Mouse (Mus musculus) adrenal gland (tissue): ENCODE data around the gene Nbas.

Source experiments
- intact Hi-C: fragments of 180-260 bp; cut with DNase I; formaldehyde crosslinking; loops from one replicate; pipeline ENCODE4 v1.15.1; 2025

Nbas gene

DNA sequence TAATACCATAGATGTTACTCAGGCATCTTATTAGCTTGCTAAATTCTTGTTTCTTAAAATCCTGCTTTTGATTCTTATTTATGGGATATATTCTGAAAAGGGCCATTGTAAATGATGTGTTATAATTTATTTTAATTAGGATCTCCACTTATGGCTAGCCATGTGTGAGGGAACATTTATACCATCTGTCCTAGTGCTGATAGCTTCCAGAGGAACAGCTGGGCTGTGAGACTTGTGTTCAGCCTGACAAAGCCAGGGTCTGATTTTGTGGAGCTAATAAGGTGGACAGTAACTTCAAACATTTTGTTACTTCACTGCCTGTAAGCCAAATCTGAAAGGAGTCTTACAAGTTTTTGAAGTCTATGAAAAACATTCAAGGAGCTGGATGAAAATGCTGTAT, 113.1 kb downstream of the Nbas start:
- intact Hi-C loops, result no loop called here

- intact Hi-C loops, result no loop called here
Measured at GRCm38 (mm10) chr12:13389644-13390043, 120.7 kb downstream of the Nbas start.

DNA sequence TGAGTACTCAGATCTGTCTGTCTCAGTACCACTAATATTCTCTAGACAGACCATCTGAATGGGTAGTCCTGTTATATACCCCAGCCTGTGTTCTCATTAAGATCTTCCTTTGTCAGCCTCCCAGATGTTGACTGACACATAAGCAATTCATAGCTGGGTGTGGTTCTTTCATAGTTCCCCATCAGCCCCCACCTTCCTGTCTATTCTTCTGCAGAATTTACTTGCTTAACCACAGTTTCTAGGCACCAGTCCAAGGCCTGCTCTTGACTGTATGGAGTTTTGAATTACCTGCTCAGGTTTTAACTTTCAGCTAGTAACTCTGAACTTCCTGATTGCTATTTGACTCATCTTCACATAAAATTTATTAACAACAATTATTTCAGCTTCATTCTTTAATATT, 141.3 kb downstream of the Nbas start:
- intact Hi-C loops, result no loop called here

DNA sequence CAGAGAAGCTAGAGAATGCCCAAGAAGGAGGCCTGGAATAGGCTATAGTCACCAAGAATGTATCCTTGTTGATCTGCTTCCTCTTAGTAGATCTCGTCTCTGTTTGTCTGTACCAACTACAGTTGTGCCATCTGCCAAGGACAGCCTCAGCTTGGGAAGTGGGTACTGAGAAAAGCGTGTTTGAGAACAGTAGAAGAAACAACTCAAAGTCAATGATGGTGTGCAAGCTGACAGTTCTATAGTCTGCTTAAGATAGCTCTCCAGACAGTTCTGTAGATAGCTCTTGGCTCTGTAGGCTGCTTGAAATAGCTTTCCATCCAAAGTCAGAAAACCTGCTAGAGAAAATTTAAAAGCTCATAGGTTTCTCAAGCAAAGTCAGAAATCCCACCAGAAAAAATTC, 149.7 kb downstream of the Nbas start:
- intact Hi-C loops, result no loop called here

- intact Hi-C loops, result no loop called here
Measured at GRCm38 (mm10) chr12:13430219-13430618, 161.3 kb downstream of the Nbas start.

GRCm38 (mm10) chr12:13444653-13445431, 175.9 kb downstream of the Nbas start:
- intact Hi-C loops, result no loop called here

GRCm38 (mm10) chr12:13445486-13446065, 176.6 kb downstream of the Nbas start:
- intact Hi-C loops, result no loop called here

GRCm38 (mm10) chr12:13448916-13449315, 180.0 kb downstream of the Nbas start:
- intact Hi-C loops, result no loop called here

GRCm38 (mm10) chr12:13452050-13452449, 183.1 kb downstream of the Nbas start:
- intact Hi-C loops, result no loop called here

- intact Hi-C loops, result no loop called here
Measured at GRCm38 (mm10) chr12:13460223-13460853, 191.4 kb downstream of the Nbas start.

DNA sequence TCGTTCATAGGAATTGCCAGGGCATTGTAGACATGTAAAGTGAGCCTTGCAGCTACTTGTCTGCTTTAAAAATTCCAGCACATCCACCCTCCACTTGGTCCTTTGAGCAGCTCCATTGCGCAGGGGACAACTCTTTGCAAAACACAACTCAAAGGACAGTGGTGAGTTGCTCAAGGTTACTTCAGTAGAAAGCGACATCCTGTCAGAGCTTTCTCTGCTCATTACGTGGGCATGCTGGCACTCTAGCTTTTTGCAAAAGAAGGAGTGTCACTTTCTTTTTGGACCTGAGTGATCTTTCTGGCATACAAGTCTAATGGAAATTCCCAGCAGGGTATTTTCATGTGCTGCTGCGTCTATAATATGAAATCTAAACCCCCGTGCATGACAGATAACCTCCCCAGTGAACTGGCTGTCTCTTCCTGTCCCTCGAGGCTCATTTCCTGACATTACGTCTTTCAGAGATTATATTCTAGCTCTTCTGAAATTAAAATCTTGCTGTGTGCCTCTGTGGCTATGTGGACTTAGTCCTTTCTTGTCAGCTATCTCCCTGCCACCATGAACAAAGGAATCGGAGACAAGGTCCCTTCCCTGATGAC, 192.7 kb downstream of the Nbas start:
- intact Hi-C loops, result no loop called here

DNA sequence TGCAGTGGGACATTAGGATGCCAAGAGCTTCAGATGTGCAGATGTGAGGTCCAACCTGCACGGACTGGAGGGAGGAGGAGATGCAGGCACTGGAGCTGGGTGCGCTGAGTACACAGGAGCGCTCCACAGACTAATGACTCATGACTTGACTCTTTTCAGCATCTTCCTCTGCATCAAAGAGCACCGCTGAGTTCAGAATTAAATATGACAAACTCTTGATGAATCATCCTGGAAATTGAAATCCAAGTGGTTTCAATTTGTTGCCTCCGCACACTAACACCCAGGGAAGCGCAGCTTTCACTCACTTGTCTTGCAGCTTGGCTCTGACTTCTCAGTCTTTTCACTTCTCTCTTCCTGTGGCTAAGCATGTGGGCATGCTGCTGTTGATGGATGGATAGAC, 193.5 kb downstream of the Nbas start:
- intact Hi-C loops, result no loop called here

- intact Hi-C loops, result no loop called here
Measured at GRCm38 (mm10) chr12:13465554-13465953, 196.6 kb downstream of the Nbas start.

DNA sequence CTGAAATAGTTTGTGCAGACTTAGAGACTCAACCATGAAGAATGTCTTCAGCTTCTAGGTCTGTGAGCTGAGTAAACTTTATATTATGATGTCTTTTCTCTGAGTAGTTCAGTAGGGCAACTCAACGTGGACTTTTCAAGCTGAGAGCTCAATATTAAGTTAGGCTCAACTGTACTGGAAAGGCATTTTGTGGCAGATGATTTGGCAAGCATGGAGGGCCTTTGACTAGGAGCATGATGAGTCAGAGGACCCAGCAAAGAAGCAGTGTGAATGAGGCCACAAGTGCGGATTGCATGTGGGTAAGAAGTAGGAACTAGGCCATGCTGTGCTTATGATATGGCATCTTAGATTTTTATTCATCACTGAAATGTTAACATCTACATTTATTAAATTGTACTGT, 205.9 kb downstream of the Nbas start:
- intact Hi-C loops, result no loop called here

DNA sequence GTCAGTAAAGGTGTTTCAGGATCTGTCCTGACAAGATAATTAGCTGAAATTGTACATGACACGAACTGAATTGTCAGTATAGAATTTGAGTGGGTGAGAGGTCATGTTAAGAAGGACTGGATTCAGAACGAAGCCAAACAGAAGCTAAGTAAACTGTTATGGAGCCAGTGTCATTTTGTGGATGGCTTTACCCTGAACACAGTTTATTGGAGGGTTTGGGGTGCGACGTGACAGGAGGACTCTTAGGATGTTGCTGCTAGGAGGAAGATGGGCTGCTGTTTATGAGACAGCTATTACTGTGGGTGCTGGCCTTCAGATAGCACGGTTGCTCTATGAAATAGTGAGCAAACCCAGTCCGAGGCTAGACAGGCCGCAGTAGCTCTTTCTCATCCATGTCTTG, 210.2 kb downstream of the Nbas start:
- intact Hi-C loops, result no loop called here

DNA sequence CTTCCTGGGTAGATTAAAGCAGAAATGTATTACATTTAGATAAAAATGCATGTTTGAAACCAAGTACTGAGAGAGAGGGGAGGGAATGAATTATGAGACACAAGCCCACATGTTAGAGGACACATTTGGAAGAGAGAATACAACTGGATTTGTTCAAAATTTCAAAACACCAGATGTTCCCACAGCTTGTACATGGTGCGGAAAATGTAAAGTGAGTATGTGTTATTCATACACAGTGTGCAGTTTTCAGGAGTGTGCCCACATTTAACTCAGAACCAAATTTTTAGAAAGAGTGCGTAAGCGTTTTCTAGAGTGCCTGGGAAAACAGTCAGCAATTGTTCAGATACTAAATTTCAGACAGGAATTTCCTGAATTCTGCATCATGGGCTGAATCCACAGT, 217.3 kb downstream of the Nbas start:
- intact Hi-C loops, result no loop called here

DNA sequence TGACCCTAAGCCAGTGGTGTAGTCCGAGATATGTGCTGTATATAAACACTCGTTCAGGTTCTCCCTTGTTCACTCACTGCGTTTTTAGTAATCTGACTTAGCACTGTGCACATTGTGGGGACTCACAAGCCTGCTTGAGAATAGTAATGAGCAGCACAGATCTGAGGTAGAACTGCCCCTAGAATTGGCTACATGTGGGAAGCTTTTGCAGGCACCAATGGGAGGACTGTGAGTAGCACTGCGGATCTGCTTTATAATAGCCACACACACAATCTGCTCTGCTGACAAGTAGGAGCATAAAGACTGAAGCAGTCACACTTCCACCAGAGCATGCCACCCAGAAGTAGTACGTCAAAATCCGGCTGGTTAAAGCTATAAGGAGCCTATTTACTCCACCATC, 228.3 kb downstream of the Nbas start:
- intact Hi-C loops, result no loop called here

DNA sequence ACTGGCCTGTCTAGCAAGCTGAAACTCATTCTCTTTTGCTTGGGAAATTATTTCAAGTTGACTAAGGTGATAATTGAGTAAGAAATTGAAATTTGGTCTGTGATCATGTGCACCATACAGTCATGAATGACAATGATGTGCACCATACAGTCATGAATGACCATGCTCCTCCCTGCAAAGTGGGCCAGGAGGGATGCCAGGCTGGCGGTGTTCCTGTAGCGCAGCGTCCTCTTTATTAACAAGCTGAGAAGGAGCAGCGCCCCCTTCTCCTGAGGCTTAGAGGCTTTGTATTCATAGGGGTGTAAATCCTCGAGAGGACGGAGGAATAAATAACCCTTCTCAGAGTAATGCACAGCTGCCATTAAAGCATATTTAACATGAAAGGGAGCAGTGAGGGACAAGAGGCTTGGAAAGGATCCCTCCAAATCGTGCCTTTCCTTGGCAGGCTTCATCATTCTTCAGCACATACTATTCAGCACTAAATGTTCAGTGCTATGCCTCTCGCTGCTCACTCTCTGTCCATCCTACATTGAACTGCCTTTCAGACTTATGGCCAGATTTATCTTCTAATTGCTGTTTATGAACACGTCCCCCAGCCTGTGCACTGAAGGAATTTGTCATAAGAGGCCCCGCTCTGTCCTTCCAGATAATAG, 230.4 kb downstream of the Nbas start:
- intact Hi-C loops, result no loop called here

GRCm38 (mm10) chr12:13500191-13500590, 231.3 kb downstream of the Nbas start:
- intact Hi-C loops, result no loop called here

GRCm38 (mm10) chr12:13504771-13505444, 236.0 kb downstream of the Nbas start:
- intact Hi-C loops, result no loop called here

- intact Hi-C loops, result no loop called here
Measured at GRCm38 (mm10) chr12:13518082-13518481, 249.1 kb downstream of the Nbas start.
